Mouse (Mus musculus): ENCODE measurements around the gene Adh4.
"Not testable (repeated sequence)": the region's sequence is repeated elsewhere in the genome, so short reads cannot be mapped to it uniquely, and the experiment has no call there.

Gene Adh4

GRCm38 (mm10) chr3:138415121-138415690 is at the start of gene Adh4:
TSS of gene Adh4 (plus strand) at chr3:138415466.
- DNase-seq = no peak

GRCm38 (mm10) chr3:138366181-138366580 is 49.1 kb upstream of the Adh4 start:
- no peak for DNase-seq

- no peak for DNase-seq
Observed at GRCm38 (mm10) chr3:138369546-138369945, 45.7 kb upstream of the Adh4 start.

GRCm38 (mm10) chr3:138370289-138370688 is 45.0 kb upstream of the Adh4 start:
- DNase-seq = not testable (repeated sequence)

- DNase-seq = peak; percentile 7
Observed at GRCm38 (mm10) chr3:138373920-138374319, 41.3 kb upstream of the Adh4 start.

GRCm38 (mm10) chr3:138375148-138375547 is 40.1 kb upstream of the Adh4 start:
- DNase-seq = no peak

GRCm38 (mm10) chr3:138381133-138381532 is 34.1 kb upstream of the Adh4 start:
- peak; percentile 94 for DNase-seq

- DNase-seq = no peak
Observed at GRCm38 (mm10) chr3:138387155-138387554, 28.1 kb upstream of the Adh4 start.

GRCm38 (mm10) chr3:138404872-138405271 is 10.4 kb upstream of the Adh4 start:
- no peak for DNase-seq

- peak; percentile 47 for DNase-seq
Observed at GRCm38 (mm10) chr3:138405341-138405740, 9.9 kb upstream of the Adh4 start.

- no peak for DNase-seq
Observed at GRCm38 (mm10) chr3:138405840-138406239, 9.4 kb upstream of the Adh4 start.

GRCm38 (mm10) chr3:138407920-138408319 is 7.3 kb upstream of the Adh4 start:
- no peak for DNase-seq

- DNase-seq = no peak
Observed at GRCm38 (mm10) chr3:138409585-138409984, 5.7 kb upstream of the Adh4 start.

GRCm38 (mm10) chr3:138410211-138410610 is 5.1 kb upstream of the Adh4 start:
- DNase-seq = no peak

GRCm38 (mm10) chr3:138419369-138419768 is 4.1 kb downstream of the Adh4 start:
- no peak for DNase-seq

GRCm38 (mm10) chr3:138420385-138420784 is 5.1 kb downstream of the Adh4 start:
- DNase-seq = no peak

GRCm38 (mm10) chr3:138423664-138424063 is 8.4 kb downstream of the Adh4 start:
- no peak for DNase-seq

GRCm38 (mm10) chr3:138424247-138424646 is 9.0 kb downstream of the Adh4 start:
- DNase-seq = no peak

- no peak for DNase-seq
Observed at GRCm38 (mm10) chr3:138430360-138430976, 15.2 kb downstream of the Adh4 start.

- DNase-seq = peak; percentile 61
Observed at GRCm38 (mm10) chr3:138431835-138432234, 16.6 kb downstream of the Adh4 start.

GRCm38 (mm10) chr3:138438716-138439115 is 23.4 kb downstream of the Adh4 start:
- no peak for DNase-seq

GRCm38 (mm10) chr3:138442203-138442602 is 26.9 kb downstream of the Adh4 start:
- no peak for DNase-seq

- peak; percentile 96 for DNase-seq
Observed at GRCm38 (mm10) chr3:138442612-138443464, 27.6 kb downstream of the Adh4 start, which contains the start of gene Adh5. TSS of gene Adh5 (plus strand) at chr3:138443093.

- DNase-seq = no peak
Observed at GRCm38 (mm10) chr3:138443465-138443771, 28.2 kb downstream of the Adh4 start.
